Mouse (Mus musculus) liver, postnatal 0 days (tissue): ENCODE results near the gene Shisa4.

Source experiments
- CTCF ChIP-seq: sonication (generic); IDR thresholded peaks from 2 replicates; pipeline ENCODE4 v1.5.1; 2016; ENCODE audit warnings: antibody characterized with exemption, low read depth
- EP300 ChIP-seq: IDR thresholded peaks from 2 replicates; pipeline ENCODE4 v1.6.1; 2016; ENCODE audit warnings: antibody characterized with exemption, low read depth, mild to moderate bottlenecking

- TF ChIP-seq CTCF (no peak), EP300 (no peak)
Observed at GRCm38 (mm10) chr1:135399466-135399865, 24.4 kb upstream of the Shisa4 start.
